Mouse (Mus musculus) colon, adult 2 months (tissue): Measurements from ENCODE around the gene Lgals9. TPM values are rescaled to one million over a fixed set of nuclear protein-coding genes. Genes with fewer than 3 reads are reported as not detected.

ENCODE experiments used
- polyA plus RNA-seq: library from polyadenylated mRNA; depleted of rRNA; stranded (reverse); fragments of >200 nt; gene quantifications from 2 replicates; pipeline ENCODE4 v1.2.3, GENCODE M21; 2012; rRNA removed

The Lgals9 gene
- polyA plus RNA-seq: 80.7 and 103 TPM in 2 replicates

GRCm38 (mm10) chr11:78984483-78985177, at the start of gene Lgals9:
Lgals9 (minus strand) TSS chr11:78984946.

GRCm38 (mm10) chr11:78920411-78920939, 64.3 kb downstream of the Lgals9 start, which contains the start of gene Nos2:
Nos2 (plus strand) TSS chr11:78920787.

Other genes with a start within 250 kb of the Lgals9 start
- 32.5 and 38.4 TPM in 2 replicates for gene Ccnq, start 233.2 kb downstream of the Lgals9 start, polyA plus RNA-seq
- gene Lyrm9, start 158.4 kb downstream of the Lgals9 start, polyA plus RNA-seq: 9.7 and 22.3 TPM in 2 replicates
- gene Nos2, start 64.2 kb downstream of the Lgals9 start, polyA plus RNA-seq: 1.1 and 1.3 TPM in 2 replicates
- gene Ksr1, start 161.5 kb upstream of the Lgals9 start, polyA plus RNA-seq: 34.1 and 52.9 TPM in 2 replicates